Comparison of ENCODE assay signal across 26 mouse cellular contexts in the genomic region with DNA sequence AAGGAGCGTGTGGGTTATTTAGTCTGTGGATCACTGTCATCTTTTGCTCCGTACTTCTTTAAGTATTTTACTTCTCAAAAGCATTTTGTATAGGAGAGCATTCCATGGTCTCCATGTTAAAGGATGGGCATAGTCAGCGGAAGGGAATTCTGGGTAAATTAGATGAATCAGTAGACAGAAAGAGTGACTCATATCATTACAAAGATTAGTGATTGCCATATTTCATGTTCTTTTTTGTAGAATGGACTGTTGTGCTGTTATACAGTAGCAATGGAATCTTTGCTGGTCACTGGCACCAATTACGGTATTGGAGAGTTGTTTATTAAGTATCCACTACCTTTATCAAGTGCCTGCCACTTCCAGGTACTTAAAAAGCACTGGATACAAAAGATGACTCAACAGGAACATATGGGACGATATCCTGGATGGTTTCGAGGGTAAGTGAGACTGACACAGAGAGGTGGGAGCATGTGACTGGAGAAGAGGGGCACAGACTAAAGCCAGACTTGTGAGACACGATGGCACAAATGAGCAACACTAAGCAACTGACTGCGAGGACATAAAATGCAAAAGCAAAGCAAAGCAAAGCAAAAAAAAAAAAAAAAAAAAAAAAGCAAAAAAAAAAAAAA. TPM values are rescaled to one million over a fixed set of nuclear protein-coding genes. Genes with fewer than 3 reads are reported as not detected.
A peak's percentile ranks its signal among the peaks of the same experiment; 100 is the strongest.
DNase-seq lines count a peak whose midpoint lies in the region; ATAC-seq lines count a peak whose summit lies in the region.
"Had no signal": no experiment of that assay in that cellular context is flagged by ENCODE, and none has a peak within 500 bp of the region (broad histone marks: within the 10 kb centered on the region; RNA-seq: fewer than 3 reads in every experiment).

No protein-coding gene starts in this region.

- no peaks in the 10 kb centered on the region for H3K36me3 ChIP-seq in forebrain, embryonic 10.5 days (replicated peaks)
- H3K36me3 ChIP-seq in forebrain, embryonic 12.5 days (replicated peaks) = no peaks in the 10 kb centered on the region
- H3K36me3 ChIP-seq in midbrain, embryonic 11.5 days (ENCODE audit: control insufficient read depth, insufficient read depth, low read length) = no peaks in the 10 kb centered on the region
- no peaks in the 10 kb centered on the region for H3K36me3 ChIP-seq in midbrain, embryonic 16.5 days (ENCODE audit: control insufficient read depth, insufficient read depth, low read length)
- no peaks in the 10 kb centered on the region for H3K36me3 ChIP-seq in embryonic facial prominence, embryonic 10.5 days (replicated peaks)
- H3K36me3 ChIP-seq: embryonic facial prominence, embryonic 12.5 days; embryonic facial prominence, embryonic 15.5 days; heart, embryonic 10.5 days; hindbrain, embryonic 12.5 days; hindbrain, embryonic 15.5 days had no signal

- DNase-seq in forebrain, embryonic 10.5 days (ENCODE audit: extremely low spot score, low spot score) = peak; percentile 6
- DNase-seq in midbrain, embryonic 11.5 days (ENCODE audit: low spot score, missing footprints) = peak; percentile 64
- DNase-seq in embryonic facial prominence, embryonic 10.5 days (ENCODE audit: low spot score) = peak; percentile 4
- DNase-seq in kidney, adult 8-10 months = no peak
- no peak for DNase-seq in kidney, adult 11 months
- DNase-seq in frontal cortex, adult 2 months (ENCODE audit: extremely low spot score in 1 of 2, low spot score in 1 of 2) = no peak
- DNase-seq: adrenal gland, postnatal 10 days; adrenal gland, postnatal 36 days; cerebellum, adult 18-20 months; cerebellum, adult 9-10 months; cerebellum, postnatal 14 days; forebrain, postnatal 0 days; gastrocnemius, postnatal 25 days; heart, adult 2 months had no signal

- no peak overlapping the region for H3K4me2 ChIP-seq in forebrain, embryonic 12.5 days
- no peak overlapping the region for H3K4me2 ChIP-seq in midbrain, embryonic 11.5 days
- H3K4me2 ChIP-seq in midbrain, embryonic 16.5 days (ENCODE audit: low read length) = no peak overlapping the region
- H3K4me2 ChIP-seq: embryonic facial prominence, embryonic 12.5 days; embryonic facial prominence, embryonic 15.5 days; hindbrain, embryonic 12.5 days; hindbrain, embryonic 15.5 days had no signal

- H3K4me3 ChIP-seq in forebrain, embryonic 10.5 days = no peak overlapping the region
- H3K4me3 ChIP-seq in forebrain, embryonic 12.5 days (replicated peaks) = no peak overlapping the region
- no peak overlapping the region for H3K4me3 ChIP-seq in midbrain, embryonic 11.5 days (ENCODE audit: low read depth, low read length)
- no peak overlapping the region for H3K4me3 ChIP-seq in midbrain, embryonic 16.5 days (ENCODE audit: low read depth, low read length)
- no peak overlapping the region for H3K4me3 ChIP-seq in embryonic facial prominence, embryonic 10.5 days
- H3K4me3 ChIP-seq: embryonic facial prominence, embryonic 12.5 days; embryonic facial prominence, embryonic 15.5 days; erythroblast, embryonic 14.5 days; heart, adult 2 months; heart, embryonic 10.5 days; hindbrain, embryonic 12.5 days; hindbrain, embryonic 15.5 days had no signal

- peaks cover 34% of the 10 kb centered on the region for H3K4me1 ChIP-seq in forebrain, embryonic 10.5 days
- peaks cover 15% of the 10 kb centered on the region for H3K4me1 ChIP-seq in forebrain, embryonic 12.5 days
- peaks cover 2% of the 10 kb centered on the region; the same call in 1 of the 2 replicates for H3K4me1 ChIP-seq in midbrain, embryonic 11.5 days (ENCODE audit: control insufficient read depth, insufficient read depth, low read length)
- peaks cover 4% of the 10 kb centered on the region for H3K4me1 ChIP-seq in midbrain, embryonic 16.5 days (ENCODE audit: control insufficient read depth, insufficient read depth, low read length)
- H3K4me1 ChIP-seq in embryonic facial prominence, embryonic 10.5 days = peaks cover 26% of the 10 kb centered on the region
- H3K4me1 ChIP-seq: heart, embryonic 10.5 days had no signal

- ATAC-seq in forebrain, embryonic 12.5 days (ENCODE audit: low FRiP score) = no peak
- no peak for ATAC-seq in midbrain, embryonic 11.5 days (ENCODE audit: low FRiP score)
- ATAC-seq in midbrain, embryonic 16.5 days = no peak
- ATAC-seq: CD4-positive, CD25-positive, alpha-beta regulatory T cell, adult 4 months; forebrain, embryonic 14.5 days; forebrain, postnatal 0 days; intestine, embryonic 16.5 days; Patski had no signal

- H3K27ac ChIP-seq in forebrain, embryonic 10.5 days = no peak overlapping the region
- H3K27ac ChIP-seq in forebrain, embryonic 12.5 days = no peak overlapping the region
- H3K27ac ChIP-seq in midbrain, embryonic 11.5 days (ENCODE audit: low read depth, low read length) = no peak overlapping the region
- H3K27ac ChIP-seq in midbrain, embryonic 16.5 days (ENCODE audit: low read length) = no peak overlapping the region
- no peak overlapping the region for H3K27ac ChIP-seq in embryonic facial prominence, embryonic 10.5 days (replicated peaks)
- H3K27ac ChIP-seq: embryonic facial prominence, embryonic 12.5 days; embryonic facial prominence, embryonic 15.5 days; heart, adult 2 months; heart, embryonic 10.5 days; hindbrain, embryonic 12.5 days; hindbrain, embryonic 15.5 days had no signal

- H3K9me3 ChIP-seq in forebrain, embryonic 10.5 days = no peaks in the 10 kb centered on the region
- H3K9me3 ChIP-seq in forebrain, embryonic 12.5 days = no peaks in the 10 kb centered on the region
- H3K9me3 ChIP-seq in midbrain, embryonic 11.5 days (ENCODE audit: control insufficient read depth, low read length) = no peaks in the 10 kb centered on the region
- no peaks in the 10 kb centered on the region for H3K9me3 ChIP-seq in midbrain, embryonic 16.5 days (replicated peaks; ENCODE audit: control insufficient read depth, low read length, poor library complexity, severe bottlenecking)
- H3K9me3 ChIP-seq in embryonic facial prominence, embryonic 10.5 days = no peaks in the 10 kb centered on the region
- H3K9me3 ChIP-seq: embryonic facial prominence, embryonic 12.5 days; embryonic facial prominence, embryonic 15.5 days; heart, embryonic 10.5 days; hindbrain, embryonic 12.5 days; hindbrain, embryonic 15.5 days had no signal

- H3K27me3 ChIP-seq in forebrain, embryonic 10.5 days (ENCODE audit: poor library complexity, severe bottlenecking) = peaks cover 19% of the 10 kb centered on the region
- 0 out of 2 replicates have a peak, but pooled peaks cover 3% of the 10 kb centered on the region for H3K27me3 ChIP-seq in forebrain, embryonic 12.5 days
- no peaks in the 10 kb centered on the region for H3K27me3 ChIP-seq in midbrain, embryonic 11.5 days (ENCODE audit: control insufficient read depth, insufficient read depth, low read length)
- no peaks in the 10 kb centered on the region for H3K27me3 ChIP-seq in midbrain, embryonic 16.5 days (ENCODE audit: control insufficient read depth, insufficient read depth, low read depth, low read length)
- H3K27me3 ChIP-seq in embryonic facial prominence, embryonic 10.5 days (replicated peaks; ENCODE audit: low read depth, poor library complexity, severe bottlenecking) = no peaks in the 10 kb centered on the region
- H3K27me3 ChIP-seq: embryonic facial prominence, embryonic 12.5 days; embryonic facial prominence, embryonic 15.5 days; hindbrain, embryonic 12.5 days; hindbrain, embryonic 15.5 days; Patski had no signal

- WGBS in forebrain, embryonic 10.5 days = 88% methylated on average over 8 of the region's 8 CpGs
- 87% methylated on average over 8 of the region's 8 CpGs for WGBS in forebrain, embryonic 12.5 days
- 87% methylated on average over 8 of the region's 8 CpGs for WGBS in midbrain, embryonic 11.5 days
- 91% methylated on average over 8 of the region's 8 CpGs for WGBS in midbrain, embryonic 16.5 days
- 88% methylated on average over 8 of the region's 8 CpGs for WGBS in embryonic facial prominence, embryonic 10.5 days

- H3K9ac ChIP-seq in forebrain, embryonic 12.5 days = no peak overlapping the region
- H3K9ac ChIP-seq in midbrain, embryonic 11.5 days (ENCODE audit: low read length) = no peak overlapping the region
- no peak overlapping the region for H3K9ac ChIP-seq in midbrain, embryonic 16.5 days (ENCODE audit: low read depth, low read length)
- H3K9ac ChIP-seq: embryonic facial prominence, embryonic 12.5 days; embryonic facial prominence, embryonic 15.5 days; forebrain, postnatal 0 days; hindbrain, embryonic 12.5 days; hindbrain, embryonic 15.5 days had no signal

RNA-seq across cellular contexts. Expression of a gene that starts 1.8 kb away (rescaled TPM):
- 5.2 and 6.2 TPM in 2 replicates for polyA plus RNA-seq in forebrain, embryonic 10.5 days (2016; fragmentation: Nextera tagmentation; extraction: Ambion mirVana)
- polyA plus RNA-seq in forebrain, embryonic 12.5 days (2016; fragmentation: Nextera tagmentation; extraction: Ambion mirVana) = 10.8 and 11.4 TPM in 2 replicates
- 6.4 and 7.3 TPM in 2 replicates for polyA plus RNA-seq in midbrain, embryonic 11.5 days (2014; fragmentation: Nextera tagmentation; extraction: Ambion mirVana)
- polyA plus RNA-seq in midbrain, embryonic 16.5 days (2015; fragmentation: Nextera tagmentation; extraction: Ambion mirVana) = 7.9 and 10.6 TPM in 2 replicates
- polyA plus RNA-seq in embryonic facial prominence, embryonic 10.5 days (2016; fragmentation: Nextera tagmentation; extraction: Ambion mirVana) = 10.6 and 13.6 TPM in 2 replicates
- 19.5 and 21.7 TPM in 2 replicates for polyA plus RNA-seq in frontal cortex, adult 2 months (2012; rRNA removed)
- polyA plus RNA-seq: erythroblast, embryonic 14.5 days had no signal

RNA-seq across cellular contexts. Expression of a gene that starts 8.6 kb away (rescaled TPM):
- 3.4 and 3.6 TPM in 2 replicates for polyA plus RNA-seq in forebrain, embryonic 10.5 days (2016; fragmentation: Nextera tagmentation; extraction: Ambion mirVana)
- 4.0 and 4.7 TPM in 2 replicates for polyA plus RNA-seq in forebrain, embryonic 12.5 days (2016; fragmentation: Nextera tagmentation; extraction: Ambion mirVana)
- 2.8 and 2.9 TPM in 2 replicates for polyA plus RNA-seq in midbrain, embryonic 11.5 days (2014; fragmentation: Nextera tagmentation; extraction: Ambion mirVana)
- 3.7 and 4.0 TPM in 2 replicates for polyA plus RNA-seq in midbrain, embryonic 16.5 days (2015; fragmentation: Nextera tagmentation; extraction: Ambion mirVana)
- 3.2 and 3.4 TPM in 2 replicates for polyA plus RNA-seq in embryonic facial prominence, embryonic 10.5 days (2016; fragmentation: Nextera tagmentation; extraction: Ambion mirVana)
- polyA plus RNA-seq in frontal cortex, adult 2 months (2012; rRNA removed) = 3.7 and 4.8 TPM in 2 replicates

Comparison
In these comparisons a context has a peak if more than half of its experiments do, and no peak if none do; other contexts are left out.
1. DNase-seq: peak in forebrain, embryonic 10.5 days (single experiment), midbrain, embryonic 11.5 days (single experiment) and embryonic facial prominence, embryonic 10.5 days (single experiment); none in kidney, adult 8-10 months (0 of 2), kidney, adult 11 months (single experiment) and frontal cortex, adult 2 months (0 of 2).